Mouse (Mus musculus) lung, postnatal 0 days (tissue): Measurements from ENCODE around the gene Otud7b. TPM values are rescaled to one million over a fixed set of nuclear protein-coding genes. Genes with fewer than 3 reads are reported as not detected.

ENCODE experiments used
- ATAC-seq: fragments of 200-750 bp; cut with Nextera tagmentation; 2 replicates; pipeline ENCODE4 v1.8.0; 2017; ENCODE audit warnings: moderate library complexity
- DNase-seq: peaks from one replicate; pipeline ENCODE4 v3.0.0-alpha.2; 2016; ENCODE audit warnings: low spot score
- H3K27ac ChIP-seq: fragments of 300-500 bp; sonication (generic); 2 replicates; pipeline ENCODE4 v1.5.1; 2014; ENCODE audit warnings: antibody characterized with exemption, mild to moderate bottlenecking, low read length, mixed read lengths
- H3K27me3 ChIP-seq: fragments of 300-500 bp; sonication (generic); replicated peaks from 2 replicates; pipeline ENCODE4 v1.6.1; 2014; ENCODE audit warnings: low read length, mixed read lengths; ENCODE audit not compliant: insufficient read depth
- H3K36me3 ChIP-seq: fragments of 300-500 bp; sonication (generic); 2 replicates; pipeline ENCODE4 v1.6.1; 2014; ENCODE audit warnings: low read length, mixed read lengths; ENCODE audit not compliant: insufficient read depth
- H3K4me1 ChIP-seq: fragments of 300-500 bp; sonication (generic); 2 replicates; pipeline ENCODE4 v1.6.1; 2014; ENCODE audit warnings: antibody characterized with exemption, low read depth, low read length, mixed read lengths; ENCODE audit not compliant: insufficient read depth
- H3K4me2 ChIP-seq: fragments of 300-500 bp; sonication (generic); replicated peaks from 2 replicates; pipeline ENCODE4 v1.6.1; 2014; ENCODE audit warnings: low read depth, mild to moderate bottlenecking, low read length, moderate library complexity, mixed read lengths
- H3K4me3 ChIP-seq: fragments of 300-500 bp; sonication (generic); 2 replicates; pipeline ENCODE4 v1.5.1; 2014; ENCODE audit warnings: low read depth, low read length
- H3K9ac ChIP-seq: fragments of 300-500 bp; sonication (generic); replicated peaks from 2 replicates; pipeline ENCODE4 v1.6.1; 2014; ENCODE audit warnings: low read depth, mild to moderate bottlenecking
- H3K9me3 ChIP-seq: fragments of 300-500 bp; sonication (generic); 2 replicates; pipeline ENCODE4 v1.6.1; 2016; ENCODE audit warnings: low read length, mixed read lengths
- CTCF ChIP-seq: IDR thresholded peaks from 2 replicates; pipeline ENCODE4 v1.5.1; 2016; ENCODE audit warnings: antibody characterized with exemption, mild to moderate bottlenecking
- EP300 ChIP-seq: IDR thresholded peaks from 2 replicates; pipeline ENCODE4 v1.6.1; 2016; ENCODE audit warnings: antibody characterized with exemption, mild to moderate bottlenecking, control low read depth
- WGBS: fragments of 180-500 bp; shearing (Covaris S2); extraction: QIAGEN DNeasy Blood & Tissue Kit; methylation state at CpG from one replicate; pipeline ENCODE4 v1.1.7; 2014; 5-methylcytosine and 5-hydroxymethylcytosine counted together
- polyA plus RNA-seq: library from polyadenylated mRNA; unstranded; fragments of >200 nt; fragmentation: Nextera tagmentation; extraction: Ambion mirVana; gene quantifications from 2 replicates; pipeline ENCODE4 v1.2.1, GENCODE M21; 2015

Gene Otud7b
- polyA plus RNA-seq, 1 experiment from 2014 or later: 30.2 TPM

DNA sequence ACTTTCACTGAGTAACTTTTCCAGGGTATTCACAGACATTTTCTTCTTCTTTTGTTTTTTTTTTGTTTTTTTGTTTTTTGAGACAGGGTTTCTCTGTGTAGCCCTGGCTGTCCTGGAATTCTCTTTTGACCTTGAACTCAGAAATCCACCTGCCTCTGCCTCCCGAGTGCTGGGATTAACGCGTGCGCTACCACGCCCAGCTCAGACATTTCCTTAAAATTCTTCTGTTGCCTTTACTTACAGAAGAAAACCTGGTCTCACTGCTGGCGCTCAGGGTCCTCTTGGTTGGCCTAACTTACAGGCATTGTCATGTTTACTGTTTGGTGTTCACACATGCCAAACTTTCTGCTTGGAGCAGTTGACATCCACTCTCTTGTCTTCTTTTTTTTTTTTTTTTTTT lies 70.9 kb downstream of the Otud7b start:
- DNase-seq: no peak
- no peak for TF ChIP-seq CTCF
- TF ChIP-seq EP300: no peak
- WGBS: 92% methylated on average over 6 of the region's 6 CpGs

DNA sequence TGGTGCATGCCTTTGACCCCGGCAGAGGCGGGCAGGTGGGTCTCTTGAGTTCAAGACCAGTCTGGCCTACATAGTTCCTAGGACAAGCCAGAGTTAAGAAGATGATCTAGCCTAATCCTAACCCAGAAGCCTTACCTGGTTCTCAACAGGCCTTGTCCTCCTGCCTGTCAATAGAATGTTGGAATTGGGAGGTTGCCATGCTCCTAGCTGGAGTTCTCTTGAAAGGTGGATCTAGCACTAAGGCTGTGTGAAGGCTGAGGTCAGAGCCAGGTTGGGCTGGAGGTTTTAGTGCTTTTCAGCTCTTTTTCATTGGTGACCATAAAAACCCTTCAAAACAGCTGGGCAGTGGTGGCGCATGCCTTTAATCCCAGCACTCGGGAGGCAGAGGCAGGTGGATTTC lies 74.1 kb downstream of the Otud7b start:
- no peak for ATAC-seq
- no peak overlapping the region for H3K27ac ChIP-seq
- no peak overlapping the region for H3K4me2 ChIP-seq
- WGBS: 96% methylated on average over 4 of the region's 4 CpGs
- H3K27me3 ChIP-seq: no peaks in the 10 kb centered on the region
- no peak for DNase-seq
- H3K36me3 ChIP-seq: peaks cover 21% of the 10 kb centered on the region; the same call in 1 of the 2 replicates
- no peak for TF ChIP-seq EP300
- TF ChIP-seq CTCF: no peak
- H3K4me3 ChIP-seq: no peak overlapping the region
- H3K9me3 ChIP-seq: no peaks in the 10 kb centered on the region
- H3K9ac ChIP-seq: no peak overlapping the region
- H3K4me1 ChIP-seq: no peaks in the 10 kb centered on the region

More for the DNA sequence above, 70.9 kb downstream of the Otud7b start:
- Histone ChIP-seq H3K9me3 (no peaks in the 10 kb centered on the region), H3K4me1 (peaks cover 19% of the 10 kb centered on the region; the same call in 1 of the 2 replicates), H3K4me2 (no peak overlapping the region), H3K27ac (no peak overlapping the region), H3K4me3 (no peak overlapping the region), H3K27me3 (no peaks in the 10 kb centered on the region), H3K9ac (no peak overlapping the region), H3K36me3 (peaks cover 21% of the 10 kb centered on the region; the same call in 1 of the 2 replicates)
- ATAC-seq: no peak

- no peak for ATAC-seq
- no peak overlapping the region for H3K27ac ChIP-seq
- no peaks in the 10 kb centered on the region for H3K4me1 ChIP-seq
- no peak for DNase-seq
- H3K36me3 ChIP-seq: peaks cover 21% of the 10 kb centered on the region; the same call in 1 of the 2 replicates
- no peaks in the 10 kb centered on the region for H3K27me3 ChIP-seq
- H3K9ac ChIP-seq: no peak overlapping the region
- no peaks in the 10 kb centered on the region for H3K9me3 ChIP-seq
- TF ChIP-seq EP300 (no peak), CTCF (no peak)
- H3K4me2 ChIP-seq: no peak overlapping the region
- 74% methylated on average over 2 of the region's 2 CpGs for WGBS
- no peak overlapping the region for H3K4me3 ChIP-seq
Observed at GRCm38 (mm10) chr3:96178902-96179301, 74.6 kb downstream of the Otud7b start.

DNA sequence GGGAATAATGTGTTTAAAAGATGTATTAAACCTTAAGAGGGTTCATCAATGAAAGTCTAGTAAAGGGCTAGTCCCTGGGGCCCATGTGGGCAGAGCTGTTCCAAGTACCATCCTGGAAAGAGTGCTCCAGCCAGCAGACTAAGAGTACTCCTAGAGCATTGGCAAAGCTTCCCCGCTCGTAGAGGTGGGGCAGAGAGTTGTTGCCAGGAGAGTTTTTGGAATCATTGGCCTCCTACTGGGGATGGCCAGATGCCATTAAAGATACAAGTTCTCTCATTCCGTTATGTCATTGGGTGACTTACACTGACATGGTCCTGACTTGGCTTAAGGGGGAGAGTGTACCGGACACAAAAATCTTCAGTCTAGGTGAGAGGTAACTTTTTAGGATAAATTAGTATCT lies 75.2 kb downstream of the Otud7b start:
- no peak overlapping the region for H3K9ac ChIP-seq
- H3K4me2 ChIP-seq: no peak overlapping the region
- H3K27ac ChIP-seq: no peak overlapping the region
- no peaks in the 10 kb centered on the region for H3K27me3 ChIP-seq
- peaks cover 18% of the 10 kb centered on the region; the same call in 1 of the 2 replicates for H3K36me3 ChIP-seq
- ATAC-seq (no peak), DNase-seq (peak; percentile 55)
- WGBS: 43% methylated on average over 4 of the region's 4 CpGs
- no peaks in the 10 kb centered on the region for H3K9me3 ChIP-seq
- no peak for TF ChIP-seq EP300
- TF ChIP-seq CTCF: no peak
- H3K4me1 ChIP-seq: no peaks in the 10 kb centered on the region
- H3K4me3 ChIP-seq: no peak overlapping the region

- H3K9ac ChIP-seq: 0 out of 2 replicates have a peak within 1 kb of the TSS, but pooled peaks have one; percentile 36
- no peak within 1 kb of the TSS for H3K27ac ChIP-seq
- no peaks in the 10 kb centered on the region for H3K4me1 ChIP-seq
- H3K27me3 ChIP-seq: no peaks in the 10 kb centered on the region
- DNase-seq (no peak), ATAC-seq (peak; percentile 37)
- peak within 1 kb of the TSS; percentile 38 for H3K4me3 ChIP-seq
- WGBS: 0% methylated on average over 7 of the region's 23 CpGs
- no peaks in the 10 kb centered on the region for H3K9me3 ChIP-seq
- H3K36me3 ChIP-seq: peaks cover 16% of the 10 kb centered on the region; the same call in 1 of the 2 replicates
- TF ChIP-seq EP300: no peak
- TF ChIP-seq CTCF: no peak
- H3K4me2 ChIP-seq: peak within 1 kb of the TSS; percentile 60
Observed at GRCm38 (mm10) chr3:96180727-96181477, 76.6 kb downstream of the Otud7b start, which contains the start of gene Sv2a. TSS of gene Sv2a (plus strand) at chr3:96181151.

DNA sequence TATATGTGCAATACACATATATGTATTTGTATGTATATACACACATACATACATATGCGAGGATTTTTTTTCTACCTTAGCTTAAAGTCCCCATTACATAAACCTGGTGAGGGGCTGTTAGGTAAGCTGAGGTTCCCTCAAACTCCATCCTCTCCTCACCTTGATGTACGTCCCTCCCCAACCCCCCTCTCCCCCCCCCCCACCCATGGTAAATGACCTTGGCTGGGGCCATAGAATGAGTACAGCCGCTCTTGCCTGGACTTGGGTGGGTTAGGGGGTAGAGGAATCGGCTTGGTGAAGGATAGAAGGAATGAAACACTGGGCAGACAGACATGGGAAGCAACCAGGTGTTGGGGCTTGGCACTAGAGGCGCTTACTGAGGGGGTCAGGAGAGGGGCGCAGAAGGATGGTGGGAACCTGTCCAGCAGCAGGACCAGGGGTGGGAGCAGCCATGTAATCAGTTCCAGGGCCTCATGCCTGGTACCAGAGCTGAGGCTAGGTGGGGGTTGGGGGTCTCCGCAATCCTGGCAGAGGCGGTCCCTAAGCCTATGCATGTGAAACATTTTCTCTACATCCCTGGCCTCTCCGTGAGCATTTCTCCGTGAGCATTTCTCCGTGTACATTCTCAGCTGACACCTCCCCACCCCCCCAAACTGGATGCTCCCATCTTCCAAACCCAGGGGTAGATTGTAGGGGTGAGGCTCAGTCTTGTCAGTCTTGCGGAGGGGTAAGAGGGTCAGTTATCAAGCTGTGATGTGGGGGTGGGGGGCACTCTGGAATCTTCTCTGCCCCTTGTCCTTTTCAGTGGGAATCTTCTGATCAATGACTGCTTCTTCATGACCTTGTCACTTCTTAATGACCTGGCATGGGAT lies 77.4 kb downstream of the Otud7b start:
- 36% methylated on average over 12 of the region's 12 CpGs for WGBS
- Histone ChIP-seq H3K4me1 (no peaks in the 10 kb centered on the region), H3K27ac (no peak overlapping the region), H3K36me3 (peaks cover 9% of the 10 kb centered on the region; the same call in 1 of the 2 replicates), H3K4me3 (peak overlapping the region; percentile 38; the same call in 1 of the 2 replicates), H3K27me3 (no peaks in the 10 kb centered on the region), H3K9me3 (no peaks in the 10 kb centered on the region), H3K4me2 (peak overlapping the region; percentile 60), H3K9ac (no peak overlapping the region)
- TF ChIP-seq CTCF (no peak), EP300 (no peak)
- DNase-seq (no peak), ATAC-seq (0 out of 2 replicates have a peak, but pooled peaks have one; percentile 10)
